Mouse (Mus musculus) adrenal gland, postnatal 36 days (tissue): ENCODE results near the gene Cd163. TPM values are rescaled to one million over a fixed set of nuclear protein-coding genes. Genes with fewer than 3 reads are reported as not detected.
A peak's percentile ranks its signal among the peaks of the same experiment; 100 is the strongest.

ENCODE experiments used
- DNase-seq, 2 experiments: peaks; one replicate each; pipeline ENCODE4 v3.0.0; 2021; ENCODE audit warnings: mixed read lengths in 1 of 2
- total RNA-seq, 2 experiments: library from RNA; stranded (reverse); gene quantifications; 2 replicates each; pipeline ENCODE4 v1.2.3; 2021

Cd163 gene
- total RNA-seq, 2 experiments from 2014 or later: 4.7 to 15.5 TPM

DNA sequence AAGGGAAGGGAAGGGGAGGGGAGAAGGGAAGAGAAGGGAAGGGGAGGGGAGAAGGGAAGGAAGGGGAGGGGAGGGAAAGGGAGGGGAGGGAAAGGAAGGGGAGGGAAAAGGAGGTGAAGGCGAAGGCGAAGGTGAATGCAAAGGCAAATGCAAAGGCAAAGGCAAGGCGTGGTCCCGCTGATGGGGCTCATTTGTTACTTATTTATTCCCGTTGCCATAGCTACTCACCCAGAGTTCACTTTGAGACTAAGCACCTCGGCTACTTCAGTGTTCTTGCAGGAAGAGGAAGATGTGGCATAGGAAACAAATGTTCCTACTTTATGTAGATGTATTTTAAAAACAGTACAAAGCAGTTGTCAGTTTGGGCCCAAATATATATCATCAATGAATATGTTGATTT lies 56.1 kb downstream of the Cd163 start:
- no peak for DNase-seq

DNA sequence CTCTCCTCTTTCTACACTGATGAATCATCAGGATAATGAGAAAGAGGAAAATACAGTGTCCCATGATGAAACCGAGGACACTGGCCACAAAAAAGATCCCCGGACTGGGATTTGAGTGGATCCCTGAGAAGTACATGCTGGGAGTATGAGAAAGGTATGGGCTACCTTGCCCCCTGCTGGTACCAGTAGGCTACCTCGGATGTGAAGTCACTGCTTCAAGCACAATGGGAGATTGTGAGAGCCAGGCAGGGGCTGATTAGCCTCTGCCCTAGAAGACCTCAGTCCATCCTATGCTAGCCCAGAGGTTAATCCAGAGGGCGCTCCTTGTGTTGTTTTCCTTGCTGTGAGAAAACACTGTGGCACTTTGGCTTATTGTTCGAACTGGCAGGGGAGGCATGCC lies 59.9 kb downstream of the Cd163 start:
- DNase-seq: no peak

DNA sequence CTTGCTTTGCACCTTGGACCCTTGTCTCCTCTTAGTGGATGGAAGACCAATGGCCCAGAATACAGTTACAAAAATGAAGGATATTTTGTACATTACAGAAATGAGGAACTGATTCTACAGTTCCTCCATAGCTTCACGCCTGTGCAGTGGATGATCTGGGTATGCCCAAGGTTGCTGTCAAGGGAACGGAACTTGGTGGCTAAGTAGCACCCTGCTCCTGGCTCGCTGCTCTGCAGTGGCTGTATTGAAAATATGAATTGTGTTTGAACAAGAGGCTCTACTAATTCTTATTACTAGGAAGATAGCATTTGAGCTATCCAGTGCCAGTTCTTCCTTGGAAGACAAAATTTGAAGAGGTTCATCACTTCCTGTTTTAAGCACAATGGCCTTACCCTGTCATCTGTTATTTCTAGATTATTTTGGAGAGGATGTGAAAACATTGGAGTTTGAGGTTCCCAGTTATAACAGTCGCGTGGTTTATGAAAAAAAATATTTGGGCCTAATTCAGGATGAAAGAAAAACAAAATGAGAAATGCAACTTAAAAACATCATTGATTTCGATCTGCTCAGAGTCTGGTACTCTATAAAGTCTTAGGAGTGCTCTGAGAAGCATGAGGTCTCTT lies 69.2 kb downstream of the Cd163 start:
- no peak for DNase-seq

DNA sequence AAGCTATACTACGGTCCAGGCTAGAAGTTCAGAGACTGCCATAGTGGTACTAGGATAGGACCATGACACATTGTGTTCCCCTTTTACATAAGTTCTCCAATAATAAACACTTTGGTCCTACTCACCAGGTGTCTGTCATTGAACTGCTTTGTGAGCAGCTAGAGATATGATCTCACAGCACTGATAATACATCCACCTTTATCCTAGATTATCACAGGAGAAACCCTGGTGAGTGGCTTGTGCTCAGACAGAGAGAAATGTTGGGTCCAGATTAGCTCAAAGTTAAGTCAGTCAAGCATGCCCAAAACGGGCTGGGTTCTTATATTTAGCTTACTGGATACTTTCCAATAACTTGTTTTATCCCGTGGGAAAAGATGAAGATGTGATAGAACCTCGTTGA lies 70.2 kb downstream of the Cd163 start:
- DNase-seq: no peak

DNA sequence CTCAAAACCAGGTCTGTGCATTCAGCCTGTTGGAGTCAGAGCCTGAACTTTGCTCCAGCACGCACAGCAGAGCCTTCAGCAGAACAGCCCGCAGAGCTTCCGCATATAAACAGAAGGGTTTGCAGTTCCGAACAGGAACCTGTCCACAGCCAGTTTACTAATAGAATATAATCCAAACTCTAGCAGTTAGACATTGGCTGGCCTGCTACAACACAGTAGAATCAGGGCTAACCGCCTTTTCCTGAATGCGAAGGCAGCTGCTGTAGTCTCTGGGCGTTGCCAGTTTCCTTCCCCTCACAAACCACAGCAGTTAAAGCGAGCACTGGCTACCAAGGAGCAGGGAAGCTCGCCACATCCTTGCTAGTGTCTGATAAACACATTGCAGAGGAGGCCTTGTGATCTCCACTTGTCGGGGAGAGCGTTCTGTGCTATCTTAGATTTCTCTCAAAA lies 71.0 kb downstream of the Cd163 start:
- DNase-seq: peak in 1 of 2 experiments; percentile 9

DNA sequence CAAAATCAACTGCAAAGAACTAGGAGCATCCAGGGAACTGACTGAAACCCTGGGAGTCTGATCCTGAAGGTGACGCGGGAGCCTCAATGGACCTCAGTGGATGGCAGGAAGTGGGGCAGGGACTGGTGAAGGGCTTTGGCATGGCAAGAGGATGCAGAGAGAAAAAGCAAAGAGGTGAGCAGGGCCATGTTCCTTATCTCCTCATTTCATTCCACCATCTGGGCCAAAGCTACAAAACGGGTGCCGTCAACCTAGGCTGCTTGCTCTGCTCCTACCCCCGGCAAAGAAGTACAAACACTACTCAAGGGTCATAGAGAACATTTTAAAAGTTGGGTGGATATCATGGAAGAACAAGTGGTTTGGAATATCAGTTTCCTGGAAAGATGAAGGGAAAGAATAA lies 71.9 kb downstream of the Cd163 start:
- DNase-seq: no peak

DNA sequence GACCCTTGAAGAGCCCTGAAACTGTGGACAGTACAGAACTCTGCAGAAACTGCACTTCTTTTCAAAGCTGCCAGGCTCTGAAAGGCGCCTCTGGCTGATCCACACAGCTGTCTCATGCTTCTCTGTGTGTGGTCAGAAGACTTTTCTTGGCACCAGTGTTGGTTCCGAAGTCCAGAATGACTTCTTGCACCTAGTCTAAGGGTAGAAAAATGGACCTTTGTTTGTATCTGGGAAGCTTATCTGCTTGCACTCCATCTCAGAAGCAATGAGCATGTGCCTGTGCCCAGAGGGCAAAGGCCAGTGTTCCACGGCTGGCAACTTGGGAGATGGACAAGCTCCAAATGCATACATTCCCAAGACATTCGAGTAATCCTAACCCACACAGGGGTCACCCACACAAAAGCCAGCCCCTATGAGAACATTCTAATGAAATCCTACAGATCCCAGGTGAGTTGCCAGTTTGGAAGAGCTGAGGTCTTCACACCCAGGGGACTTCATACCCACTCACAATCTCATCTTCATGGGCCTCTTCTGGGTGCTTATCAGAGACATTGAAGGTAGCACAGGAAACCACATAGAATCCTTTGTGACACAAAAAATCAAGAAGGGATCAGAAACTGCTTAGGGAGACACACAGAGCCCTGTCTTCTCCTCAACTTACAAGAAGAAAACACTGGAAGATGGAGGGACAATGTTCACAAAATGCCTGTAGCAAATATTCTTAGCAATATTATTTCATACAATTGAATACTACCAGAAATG lies 73.2 kb downstream of the Cd163 start:
- no peak for DNase-seq

DNA sequence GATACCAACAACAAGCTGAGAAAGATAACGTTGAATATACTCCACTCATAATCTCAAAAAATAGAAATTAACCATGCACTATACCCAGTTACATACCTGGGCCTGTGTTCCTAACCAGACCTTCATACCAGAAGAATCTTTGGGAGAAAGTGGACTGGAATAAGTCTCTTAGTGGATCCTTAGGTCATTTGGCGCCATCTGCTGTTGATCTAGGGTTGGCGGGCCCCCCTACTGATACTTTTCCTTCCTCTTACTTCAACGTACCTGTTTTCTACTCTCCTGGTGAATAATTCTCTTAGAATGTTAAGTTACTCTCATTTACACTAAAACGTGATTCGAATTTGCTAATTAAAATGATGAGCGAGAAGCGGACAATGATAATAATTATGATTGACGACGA lies 74.9 kb downstream of the Cd163 start:
- DNase-seq: peak; percentile 48 to 68

Other genes starting within 250 kb of the Cd163 start
- gene Vmn2r27, start 72.8 kb upstream of the Cd163 start, total RNA-seq: not detected
- 10 to 100 TPM; 89.5 to 96.9 TPM for gene Pex5, start 110.4 kb downstream of the Cd163 start, total RNA-seq
- 10 to 100 TPM; 54.9 to 78.2 TPM for gene Clstn3, start 160.1 kb downstream of the Cd163 start, total RNA-seq
- 10 to 100 TPM; 11.8 to 15.5 TPM for gene C1rl, start 188.5 kb downstream of the Cd163 start, total RNA-seq
- 10 to 100 TPM; 38.7 to 52.4 TPM for gene C1ra, start 207.7 kb downstream of the Cd163 start, total RNA-seq
- 10 to 100 TPM; 46.2 to 61.5 TPM for gene C1s1, start 237.7 kb downstream of the Cd163 start, total RNA-seq